Comparison of ENCODE assay signal across 11 mouse cellular contexts in genomic region chr7:27480506-27480905, GRCm38 (mm10). TPM values are rescaled to one million over a fixed set of nuclear protein-coding genes. Genes with fewer than 3 reads are reported as not detected.
DNase-seq lines count a peak whose midpoint lies in the region; ATAC-seq lines count a peak whose summit lies in the region.
"Had no signal": no experiment of that assay in that cellular context is flagged by ENCODE, and none has a peak within 500 bp of the region (broad histone marks: within the 10 kb centered on the region; RNA-seq: fewer than 3 reads in every experiment).

No protein-coding gene starts in this region.

- peaks cover 12% of the 10 kb centered on the region for H3K4me1 ChIP-seq in hindbrain, embryonic 15.5 days (replicated peaks)
- H3K4me1 ChIP-seq in liver, embryonic 15.5 days (replicated peaks): peaks cover 94% of the 10 kb centered on the region
- H3K4me1 ChIP-seq in midbrain, embryonic 14.5 days (ENCODE audit: control insufficient read depth, insufficient read depth, low read length): peaks cover 6% of the 10 kb centered on the region; the same call in 1 of the 2 replicates

- H3K9me3 ChIP-seq in hindbrain, embryonic 15.5 days: no peaks in the 10 kb centered on the region
- no peaks in the 10 kb centered on the region for H3K9me3 ChIP-seq in liver, embryonic 15.5 days (replicated peaks)
- H3K9me3 ChIP-seq in midbrain, embryonic 14.5 days (ENCODE audit: control insufficient read depth, low read length): no peaks in the 10 kb centered on the region
- H3K9me3 ChIP-seq: neural tube, embryonic 12.5 days had no signal

- H3K4me2 ChIP-seq in hindbrain, embryonic 15.5 days: peak overlapping the region; percentile 72; the same call in 1 of the 2 replicates
- H3K4me2 ChIP-seq in liver, embryonic 15.5 days: peak overlapping the region; percentile 76
- no peak overlapping the region for H3K4me2 ChIP-seq in midbrain, embryonic 14.5 days (ENCODE audit: low read length)

- 82% methylated on average over 3 of the region's 3 CpGs for WGBS in hindbrain, embryonic 15.5 days
- 65% methylated on average over 3 of the region's 3 CpGs for WGBS in liver, embryonic 15.5 days (ENCODE audit: insufficient replicate concordance)
- WGBS in midbrain, embryonic 14.5 days: 67% methylated on average over 3 of the region's 3 CpGs

- 0 out of 2 replicates have a peak overlapping the region, but pooled peaks have one; percentile 44 for H3K27ac ChIP-seq in hindbrain, embryonic 15.5 days (replicated peaks)
- peak overlapping the region; percentile 92 for H3K27ac ChIP-seq in liver, embryonic 15.5 days (replicated peaks)
- no peak overlapping the region for H3K27ac ChIP-seq in midbrain, embryonic 14.5 days (replicated peaks; ENCODE audit: low read depth, low read length)
- H3K27ac ChIP-seq: neural tube, embryonic 12.5 days had no signal

- H3K9ac ChIP-seq in hindbrain, embryonic 15.5 days: no peak overlapping the region
- peak overlapping the region; percentile 68 for H3K9ac ChIP-seq in liver, embryonic 15.5 days
- no peak overlapping the region for H3K9ac ChIP-seq in midbrain, embryonic 14.5 days (replicated peaks; ENCODE audit: low read length)

- ATAC-seq in hindbrain, embryonic 15.5 days (ENCODE audit: low FRiP score, low read depth): no peak
- no peak for ATAC-seq in liver, embryonic 15.5 days (ENCODE audit: insufficient read depth)
- ATAC-seq in midbrain, embryonic 14.5 days (ENCODE audit: low FRiP score, low TSS enrichment): no peak

- peaks cover 3% of the 10 kb centered on the region; the same call in 1 of the 2 replicates for H3K36me3 ChIP-seq in hindbrain, embryonic 15.5 days
- peaks cover 34% of the 10 kb centered on the region for H3K36me3 ChIP-seq in liver, embryonic 15.5 days (replicated peaks)
- peaks cover 7% of the 10 kb centered on the region; the same call in 1 of the 2 replicates for H3K36me3 ChIP-seq in midbrain, embryonic 14.5 days (ENCODE audit: control insufficient read depth, insufficient read depth, low read length)

- H3K4me3 ChIP-seq in hindbrain, embryonic 15.5 days: no peak overlapping the region
- H3K4me3 ChIP-seq in liver, embryonic 15.5 days (replicated peaks): peak overlapping the region; percentile 54
- no peak overlapping the region for H3K4me3 ChIP-seq in midbrain, embryonic 14.5 days (replicated peaks; ENCODE audit: low read depth, low read length)
- H3K4me3 ChIP-seq: neural tube, embryonic 12.5 days had no signal

- peak; percentile 36 for DNase-seq in cerebellum, adult 11-12 months
- DNase-seq in cerebellum, adult 9-11 months: no peak
- peak; percentile 66 for DNase-seq in kidney, adult 9 months
- no peak for DNase-seq in kidney, adult 11 months
- DNase-seq in midbrain, embryonic 14.5 days: no peak
- DNase-seq in adrenal gland, postnatal 14 days: no peak
- DNase-seq: cerebellum, adult 2 months; lung, adult 2 months had no signal

- H3K27me3 ChIP-seq in hindbrain, embryonic 15.5 days: no peaks in the 10 kb centered on the region
- H3K27me3 ChIP-seq in liver, embryonic 15.5 days: no peaks in the 10 kb centered on the region
- H3K27me3 ChIP-seq in midbrain, embryonic 14.5 days (ENCODE audit: control insufficient read depth, insufficient read depth, low read length): no peaks in the 10 kb centered on the region
- H3K27me3 ChIP-seq: neural tube, embryonic 12.5 days had no signal

RNA-seq across cellular contexts. Expression of gene Sertad1, which starts 6.2 kb away (rescaled TPM):
- polyA plus RNA-seq in hindbrain, embryonic 15.5 days (2015; fragmentation: Nextera tagmentation; extraction: Ambion mirVana): 9.3 and 9.8 TPM in 2 replicates
- 28.2 and 29.6 TPM in 2 replicates for polyA plus RNA-seq in liver, embryonic 15.5 days (2015; fragmentation: Nextera tagmentation; extraction: Ambion mirVana)
- 6.0 and 7.5 TPM in 2 replicates for polyA plus RNA-seq in midbrain, embryonic 14.5 days (2014; fragmentation: Nextera tagmentation; extraction: Ambion mirVana)
- 24.5 and 26.3 TPM in 2 replicates for total RNA-seq in adrenal gland, postnatal 14 days (2021)

RNA-seq across cellular contexts. Expression of gene Sertad3, which starts 6.9 kb away (rescaled TPM):
- 10.5 and 11.3 TPM in 2 replicates for polyA plus RNA-seq in hindbrain, embryonic 15.5 days (2015; fragmentation: Nextera tagmentation; extraction: Ambion mirVana)
- 35.6 and 38.9 TPM in 2 replicates for polyA plus RNA-seq in liver, embryonic 15.5 days (2015; fragmentation: Nextera tagmentation; extraction: Ambion mirVana)
- 6.6 and 9.8 TPM in 2 replicates for polyA plus RNA-seq in midbrain, embryonic 14.5 days (2014; fragmentation: Nextera tagmentation; extraction: Ambion mirVana)
- 12.9 and 15.7 TPM in 2 replicates for total RNA-seq in adrenal gland, postnatal 14 days (2021)

RNA-seq across cellular contexts. Expression of gene Prx, which starts 18.6 kb away (rescaled TPM):
- polyA plus RNA-seq in hindbrain, embryonic 15.5 days (2015; fragmentation: Nextera tagmentation; extraction: Ambion mirVana): 1.8 and 1.9 TPM in 2 replicates
- 0.67 and 0.75 TPM in 2 replicates for polyA plus RNA-seq in liver, embryonic 15.5 days (2015; fragmentation: Nextera tagmentation; extraction: Ambion mirVana)
- 0.77 and 0.97 TPM in 2 replicates for polyA plus RNA-seq in midbrain, embryonic 14.5 days (2014; fragmentation: Nextera tagmentation; extraction: Ambion mirVana)
- total RNA-seq in adrenal gland, postnatal 14 days (2021): 2.7 and 3.5 TPM in 2 replicates

RNA-seq across cellular contexts. Expression of gene Blvrb, which starts 32.7 kb away (rescaled TPM):
- polyA plus RNA-seq in hindbrain, embryonic 15.5 days (2015; fragmentation: Nextera tagmentation; extraction: Ambion mirVana): 20.2 and 24.0 TPM in 2 replicates
- 920 and 1,009 TPM in 2 replicates for polyA plus RNA-seq in liver, embryonic 15.5 days (2015; fragmentation: Nextera tagmentation; extraction: Ambion mirVana)
- 8.9 and 17.3 TPM in 2 replicates for polyA plus RNA-seq in midbrain, embryonic 14.5 days (2014; fragmentation: Nextera tagmentation; extraction: Ambion mirVana)
- total RNA-seq in adrenal gland, postnatal 14 days (2021): 72.6 and 76.9 TPM in 2 replicates

RNA-seq across cellular contexts. Expression of gene Sptbn4, which starts 33.0 kb away (rescaled TPM):
- polyA plus RNA-seq in hindbrain, embryonic 15.5 days (2015; fragmentation: Nextera tagmentation; extraction: Ambion mirVana): 3.2 and 3.7 TPM in 2 replicates
- 0.06 and 0.09 TPM in 2 replicates for polyA plus RNA-seq in liver, embryonic 15.5 days (2015; fragmentation: Nextera tagmentation; extraction: Ambion mirVana)
- 4.1 and 4.7 TPM in 2 replicates for polyA plus RNA-seq in midbrain, embryonic 14.5 days (2014; fragmentation: Nextera tagmentation; extraction: Ambion mirVana)
- total RNA-seq in adrenal gland, postnatal 14 days (2021): 0.74 and 1.5 TPM in 2 replicates

Comparison
In these comparisons a context has a peak if more than half of its experiments do, and no peak if none do; other contexts are left out.
1. DNase-seq: peak in cerebellum, adult 11-12 months (single experiment) and kidney, adult 9 months (single experiment); none in cerebellum, adult 9-11 months (single experiment), kidney, adult 11 months (single experiment), midbrain, embryonic 14.5 days (single experiment) and adrenal gland, postnatal 14 days (single experiment).